Mouse (Mus musculus) liver, embryonic 11.5 days (tissue): ENCODE results near the gene Eaf1. TPM values are rescaled to one million over a fixed set of nuclear protein-coding genes. Genes with fewer than 3 reads are reported as not detected.
"Not testable (repeated sequence)": the region's sequence is repeated elsewhere in the genome, so short reads cannot be mapped to it uniquely, and the experiment has no call there.

ENCODE experiments used
- ATAC-seq: fragments of 200-750 bp; cut with Nextera tagmentation; replicated peaks from 2 replicates; pipeline ENCODE4 v1.8.0; 2017; ENCODE audit warnings: moderate number of reproducible peaks, mild to moderate bottlenecking, moderate TSS enrichment, moderate library complexity; ENCODE audit not compliant: low FRiP score
- DNase-seq: peaks from one replicate; pipeline ENCODE4 v3.0.0-alpha.2; 2017; ENCODE audit warnings: low spot score
- H3K27ac ChIP-seq: fragments of 300-500 bp; sonication (generic); 2 replicates; pipeline ENCODE4 v1.5.1; 2014; ENCODE audit warnings: mild to moderate bottlenecking, low read depth, low read length, control low read depth
- H3K27me3 ChIP-seq: fragments of 300-500 bp; sonication (generic); replicated peaks from 2 replicates; pipeline ENCODE4 v1.6.1; 2014; ENCODE audit warnings: low read length, mixed read lengths; ENCODE audit not compliant: control insufficient read depth, insufficient read depth
- H3K36me3 ChIP-seq: fragments of 300-500 bp; sonication (generic); 2 replicates; pipeline ENCODE4 v1.6.1; 2014; ENCODE audit warnings: mild to moderate bottlenecking, low read length, moderate library complexity, mixed read lengths; ENCODE audit not compliant: control insufficient read depth, insufficient read depth
- H3K4me1 ChIP-seq: fragments of 300-500 bp; sonication (generic); replicated peaks from 2 replicates; pipeline ENCODE4 v1.6.1; 2014; ENCODE audit warnings: low read length, mixed read lengths; ENCODE audit not compliant: control insufficient read depth, insufficient read depth
- H3K4me2 ChIP-seq: fragments of 300-500 bp; sonication (generic); 2 replicates; pipeline ENCODE4 v1.6.1; 2014; ENCODE audit warnings: mild to moderate bottlenecking, control low read depth, moderate library complexity
- H3K4me3 ChIP-seq: fragments of 300-500 bp; sonication (generic); 2 replicates; pipeline ENCODE4 v1.5.1; 2014; ENCODE audit warnings: low read depth, low read length, control low read depth
- H3K9ac ChIP-seq: fragments of 300-500 bp; sonication (generic); 2 replicates; pipeline ENCODE4 v1.6.1; 2014; ENCODE audit warnings: low read depth, low read length, control low read depth
- H3K9me3 ChIP-seq: fragments of 300-500 bp; sonication (generic); 2 replicates; pipeline ENCODE4 v1.6.1; 2016; ENCODE audit warnings: low read length, inconsistent platforms, mixed read lengths; ENCODE audit not compliant: control insufficient read depth
- WGBS: fragments of 180-500 bp; shearing (Covaris S2); extraction: QIAGEN DNeasy Blood & Tissue Kit; methylation state at CpG from one replicate; pipeline ENCODE4 v1.1.7; 2014; 5-methylcytosine and 5-hydroxymethylcytosine counted together
- polyA plus RNA-seq: library from polyadenylated mRNA; unstranded; fragments of >200 nt; fragmentation: Nextera tagmentation; extraction: Ambion mirVana; gene quantifications from 2 replicates; pipeline ENCODE4 v1.2.1, GENCODE M21; 2014

Gene Eaf1
- 39.1 and 44.5 TPM in 2 replicates for polyA plus RNA-seq

DNA sequence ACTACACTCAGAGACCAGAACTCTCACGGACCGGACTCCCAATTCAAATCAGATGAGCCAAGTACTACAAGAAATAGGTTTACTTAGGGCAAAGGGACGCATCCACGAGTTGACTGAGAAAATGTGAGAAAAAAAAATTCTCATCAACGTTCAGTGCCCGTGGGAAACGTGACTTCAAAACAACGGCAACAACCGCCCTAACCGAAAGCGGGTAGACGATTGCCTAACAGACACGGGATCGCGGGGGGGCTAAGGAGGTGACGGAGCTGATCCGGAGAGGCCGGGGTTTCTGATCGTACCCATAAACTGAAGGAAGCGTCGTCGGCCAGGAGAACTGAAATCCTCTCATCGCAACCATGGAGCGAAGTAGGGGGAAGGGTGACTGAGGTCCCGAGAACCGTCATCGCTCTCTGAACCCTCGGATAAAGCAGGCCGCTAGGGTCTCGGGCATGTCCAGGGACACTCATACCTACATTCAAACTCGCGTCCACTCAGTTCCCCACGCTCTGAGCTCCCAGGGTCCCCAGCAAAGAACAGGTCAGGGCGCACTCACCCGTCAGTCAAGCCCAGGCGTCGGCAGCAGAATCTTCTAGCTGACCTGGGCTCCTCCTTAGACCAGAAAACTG lies at the start of gene Eaf1:
Eaf1 (plus strand) TSS at position 51 of the 626 bp plus-strand sequence.
- H3K9ac ChIP-seq = peak within 1 kb of the TSS; percentile 90
- peaks cover 10% of the 10 kb centered on the region for H3K36me3 ChIP-seq
- no peaks in the 10 kb centered on the region for H3K9me3 ChIP-seq
- 1% methylated on average over 37 of the region's 37 CpGs for WGBS
- H3K27me3 ChIP-seq = no peaks in the 10 kb centered on the region
- ATAC-seq = peak; percentile 32
- peak within 1 kb of the TSS; percentile 93 for H3K4me3 ChIP-seq
- H3K4me1 ChIP-seq = peaks cover 21% of the 10 kb centered on the region
- H3K27ac ChIP-seq = peak within 1 kb of the TSS; percentile 87
- H3K4me2 ChIP-seq = peak within 1 kb of the TSS; percentile 96
- no peak for DNase-seq

DNA sequence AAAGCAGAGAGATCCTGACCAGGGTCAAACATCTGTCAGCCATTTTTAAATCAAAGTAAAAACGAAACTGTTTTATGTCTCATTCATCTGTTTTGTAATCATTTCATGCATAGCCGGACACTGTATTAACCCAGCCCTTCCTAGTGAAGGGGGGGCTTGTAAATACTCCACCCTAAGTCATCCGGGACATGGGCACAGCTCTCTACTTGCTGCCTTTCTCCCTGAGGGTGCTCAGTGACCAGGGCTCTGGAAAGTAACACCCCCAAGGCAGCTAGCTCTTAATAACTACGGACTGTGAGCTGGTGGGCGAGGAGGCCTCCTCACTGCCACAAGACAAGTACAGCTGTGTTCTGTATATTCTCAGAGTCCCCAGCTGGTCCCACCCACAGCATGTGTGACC lies 45.2 kb upstream of the Eaf1 start:
- Histone ChIP-seq H3K27ac (no peak overlapping the region), H3K27me3 (no peaks in the 10 kb centered on the region)

DNA sequence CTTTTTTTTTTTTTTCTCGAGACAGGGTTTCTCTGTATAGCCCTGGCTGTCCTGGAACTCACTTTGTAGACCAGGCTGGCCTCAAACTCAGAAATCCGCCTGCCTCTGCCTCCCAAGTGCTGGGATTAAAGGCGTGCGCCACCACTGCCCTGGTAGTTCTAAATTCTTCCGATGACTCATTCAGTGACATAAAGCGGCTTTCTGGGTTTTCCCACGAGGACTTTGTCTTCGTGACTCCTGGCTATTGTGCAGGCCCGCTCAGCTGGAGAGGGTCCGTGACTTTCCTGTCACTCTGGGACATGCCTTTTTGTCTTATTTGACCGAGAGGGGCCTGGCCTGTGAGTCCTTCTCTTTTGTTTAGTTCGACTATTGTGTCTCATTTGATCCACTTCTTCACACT lies 40.3 kb upstream of the Eaf1 start:
- H3K27ac ChIP-seq, H3K9ac ChIP-seq, DNase-seq, H3K36me3 ChIP-seq, H3K9me3 ChIP-seq, H3K4me2 ChIP-seq, ATAC-seq, H3K4me1 ChIP-seq, H3K27me3 ChIP-seq, H3K4me3 ChIP-seq: not testable (repeated sequence)
- 78% methylated on average over 12 of the region's 12 CpGs for WGBS

More for the DNA sequence above, 45.2 kb upstream of the Eaf1 start:
- no peaks in the 10 kb centered on the region for H3K36me3 ChIP-seq
- WGBS = 72% methylated on average over 5 of the region's 5 CpGs
- H3K9ac ChIP-seq = no peak overlapping the region
- H3K4me1 ChIP-seq = no peaks in the 10 kb centered on the region
- ATAC-seq (no peak), DNase-seq (no peak)
- no peak overlapping the region for H3K4me2 ChIP-seq
- no peak overlapping the region for H3K4me3 ChIP-seq
- no peaks in the 10 kb centered on the region for H3K9me3 ChIP-seq

DNA sequence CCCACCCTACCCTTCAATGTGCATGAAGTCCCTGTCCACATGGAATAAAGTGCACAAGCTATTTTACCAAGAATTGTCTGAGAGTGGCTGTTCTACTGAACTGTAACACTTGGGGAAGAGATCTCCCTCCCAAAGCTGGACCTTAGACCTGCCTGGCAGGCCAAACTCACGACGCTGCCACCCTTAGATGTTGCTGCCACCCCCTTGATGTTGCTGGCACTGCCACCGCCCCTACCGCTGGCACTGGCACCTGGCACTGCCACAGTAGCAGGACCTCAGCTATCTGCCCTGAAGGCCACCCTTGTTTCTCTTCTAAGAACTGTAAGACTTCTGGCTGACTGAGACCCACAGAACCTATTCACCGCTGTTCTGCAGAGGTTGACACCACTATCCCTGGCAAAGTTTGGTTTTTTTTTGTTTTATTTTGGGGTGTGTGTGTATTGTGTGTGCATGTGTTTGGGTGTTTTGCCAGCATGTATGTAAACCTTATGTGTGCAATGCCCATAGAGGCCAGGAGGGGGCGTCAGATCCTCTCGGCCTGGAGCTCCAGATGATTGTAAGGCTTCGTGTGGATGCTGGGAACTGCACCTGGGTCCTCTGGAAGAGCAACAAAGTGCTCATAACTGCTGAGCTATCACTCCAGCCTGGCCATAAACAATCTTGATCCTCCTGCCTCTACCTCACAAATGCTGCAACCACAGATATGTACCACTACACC lies 39.2 kb upstream of the Eaf1 start:
- no peaks in the 10 kb centered on the region for H3K4me1 ChIP-seq
- ATAC-seq (no peak), DNase-seq (no peak)
- no peaks in the 10 kb centered on the region for H3K36me3 ChIP-seq
- 86% methylated on average over 8 of the region's 8 CpGs for WGBS
- no peak overlapping the region for H3K4me2 ChIP-seq
- H3K4me3 ChIP-seq = no peak overlapping the region
- no peak overlapping the region for H3K9ac ChIP-seq
- H3K27ac ChIP-seq = no peak overlapping the region
- no peaks in the 10 kb centered on the region for H3K27me3 ChIP-seq
- no peaks in the 10 kb centered on the region for H3K9me3 ChIP-seq

DNA sequence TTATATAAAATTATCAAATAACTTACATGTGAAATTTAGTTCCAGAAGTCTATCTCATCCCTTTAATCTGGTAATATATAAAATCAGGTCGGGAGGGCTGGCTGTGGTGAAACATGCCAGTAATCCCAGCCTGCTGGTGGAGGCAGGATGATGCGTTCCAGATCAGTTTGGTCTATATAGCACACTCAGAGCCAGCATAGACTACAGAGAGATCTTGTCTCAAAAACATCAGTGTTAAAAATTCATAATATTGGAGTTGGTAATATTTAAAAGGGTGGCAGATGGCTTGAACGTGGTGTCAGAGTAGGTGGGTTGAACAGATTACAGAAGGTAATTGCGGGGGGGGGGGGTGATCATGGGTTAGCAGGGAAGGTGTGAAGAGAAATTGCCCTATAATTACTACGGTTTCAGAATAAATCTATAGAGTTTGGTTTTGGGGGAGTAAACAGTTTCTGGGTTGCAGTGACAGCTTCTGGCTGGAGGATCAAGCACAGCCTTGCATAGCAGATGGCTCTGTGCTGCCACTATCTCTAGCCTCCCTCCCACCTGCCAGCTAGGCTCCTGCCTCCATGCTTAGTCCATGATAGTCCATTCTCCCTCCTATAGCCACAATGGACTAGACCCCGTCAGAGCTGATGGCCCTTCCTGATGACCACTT lies 38.0 kb upstream of the Eaf1 start:
- no peaks in the 10 kb centered on the region for H3K27me3 ChIP-seq
- H3K4me1 ChIP-seq = no peaks in the 10 kb centered on the region
- no peak overlapping the region for H3K27ac ChIP-seq
- no peak for DNase-seq
- ATAC-seq = no peak
- H3K4me3 ChIP-seq = no peak overlapping the region
- H3K4me2 ChIP-seq = no peak overlapping the region
- no peaks in the 10 kb centered on the region for H3K9me3 ChIP-seq
- no peaks in the 10 kb centered on the region for H3K36me3 ChIP-seq
- 75% methylated on average over 6 of the region's 6 CpGs for WGBS
- no peak overlapping the region for H3K9ac ChIP-seq

DNA sequence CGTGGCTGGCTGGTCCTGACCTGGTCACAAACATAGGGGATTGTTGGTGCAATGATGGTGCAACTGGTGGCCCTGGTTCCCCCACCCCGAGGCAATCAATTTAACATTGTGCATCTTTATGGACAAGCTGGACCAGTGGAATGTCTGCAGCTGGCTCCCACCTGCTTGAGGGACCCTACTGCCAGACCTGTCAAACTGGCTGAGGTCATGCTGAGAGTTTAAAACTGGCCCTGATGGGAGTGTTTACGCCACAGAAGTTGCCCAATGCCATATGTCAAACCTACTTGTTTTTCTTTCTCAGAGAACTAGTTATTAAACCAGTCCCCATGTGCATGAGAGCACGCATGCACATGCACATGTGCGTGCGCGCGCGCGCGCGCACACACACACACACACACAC lies 36.2 kb upstream of the Eaf1 start:
- H3K9me3 ChIP-seq = no peaks in the 10 kb centered on the region
- no peak overlapping the region for H3K27ac ChIP-seq
- DNase-seq (no peak), ATAC-seq (no peak)
- H3K9ac ChIP-seq = no peak overlapping the region
- H3K4me3 ChIP-seq = no peak overlapping the region
- no peaks in the 10 kb centered on the region for H3K4me1 ChIP-seq
- WGBS = 88% methylated on average over 12 of the region's 12 CpGs
- no peak overlapping the region for H3K4me2 ChIP-seq
- H3K36me3 ChIP-seq = no peaks in the 10 kb centered on the region
- H3K27me3 ChIP-seq = no peaks in the 10 kb centered on the region

DNA sequence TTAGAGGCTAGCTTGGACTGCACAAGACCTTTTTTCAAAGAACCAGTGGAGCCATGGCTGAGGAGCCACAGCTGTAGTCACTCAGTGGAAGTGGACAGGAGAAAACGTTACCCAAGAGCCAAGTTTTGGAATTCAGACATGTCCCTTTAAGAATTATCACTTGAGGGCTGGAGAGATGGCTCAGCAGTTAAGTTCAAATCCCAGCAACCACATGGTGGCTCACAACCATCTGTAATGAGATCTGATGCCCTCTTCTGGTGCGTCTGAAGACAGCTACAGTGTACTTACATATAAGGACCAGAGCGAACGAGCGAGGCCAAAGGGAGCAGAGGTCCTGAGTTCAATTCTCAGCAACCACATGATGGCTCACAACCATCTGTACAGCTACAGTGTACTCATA lies 32.0 kb upstream of the Eaf1 start:
- not testable (repeated sequence) for H3K4me3 ChIP-seq, H3K36me3 ChIP-seq, DNase-seq, ATAC-seq, H3K27ac ChIP-seq, H3K4me1 ChIP-seq, H3K9me3 ChIP-seq, H3K27me3 ChIP-seq, H3K9ac ChIP-seq, H3K4me2 ChIP-seq
- WGBS = 64% methylated on average over 5 of the region's 5 CpGs

DNA sequence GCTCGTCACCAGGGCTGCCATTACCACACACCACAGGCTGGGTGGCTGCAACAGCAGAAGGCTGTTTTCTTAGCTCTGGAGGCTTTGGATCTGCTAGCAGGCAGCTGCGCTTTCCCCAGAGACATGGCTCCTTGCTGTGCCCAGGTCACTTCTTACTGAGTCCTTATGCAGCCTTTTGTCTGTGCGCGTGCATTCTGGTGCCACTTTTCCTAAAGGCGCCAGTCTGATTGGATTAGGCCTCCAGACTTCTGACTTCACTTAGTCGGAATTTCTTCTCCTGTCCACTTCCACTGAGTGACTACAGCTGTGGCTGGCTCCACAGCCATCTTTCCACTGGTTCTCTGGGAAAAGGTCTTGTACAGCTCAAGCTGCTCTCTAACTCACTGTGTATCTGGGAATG lies 31.3 kb upstream of the Eaf1 start:
- H3K9me3 ChIP-seq = no peaks in the 10 kb centered on the region

More for the DNA sequence above, 31.3 kb upstream of the Eaf1 start:
- no peak for DNase-seq
- ATAC-seq = no peak
- 76% methylated on average over 6 of the region's 6 CpGs for WGBS
- Histone ChIP-seq H3K4me1 (no peaks in the 10 kb centered on the region), H3K27ac (no peak overlapping the region), H3K27me3 (no peaks in the 10 kb centered on the region), H3K36me3 (no peaks in the 10 kb centered on the region), H3K4me2 (no peak overlapping the region), H3K9ac (no peak overlapping the region), H3K4me3 (no peak overlapping the region)
